Mouse (Mus musculus): ENCODE results near the gene Zfp983. TPM values are rescaled to one million over a fixed set of nuclear protein-coding genes. Genes with fewer than 3 reads are reported as not detected.

The Zfp983 gene
- polyA plus RNA-seq, 1 experiment from 2014 or later = 12.3 TPM

- peaks cover 23% of the 10 kb centered on the region for H3K36me3 ChIP-seq
- no peak overlapping the region for H3K27ac ChIP-seq (replicated peaks)
- no peaks in the 10 kb centered on the region for H3K9me3 ChIP-seq
- no peaks in the 10 kb centered on the region for H3K4me1 ChIP-seq (replicated peaks)
- H3K27me3 ChIP-seq = no peaks in the 10 kb centered on the region
- no peak overlapping the region for H3K9ac ChIP-seq
- no peak overlapping the region for H3K4me2 ChIP-seq
- ATAC-seq (ENCODE audit: low read depth) = no peak
- no peak overlapping the region for H3K4me3 ChIP-seq
These were observed 45.6 kb downstream of the Zfp983 start for GRCm38 (mm10) chr17:21696073-21696472.

- WGBS = 63% methylated on average over 5 of the region's 5 CpGs
- no peak overlapping the region for H3K4me2 ChIP-seq
- no peak overlapping the region for H3K4me3 ChIP-seq
- no peaks in the 10 kb centered on the region for H3K9me3 ChIP-seq
- H3K4me1 ChIP-seq (replicated peaks) = peaks cover 4% of the 10 kb centered on the region; the same call in 1 of the 2 replicates
- H3K36me3 ChIP-seq = no peaks in the 10 kb centered on the region
- no peak overlapping the region for H3K9ac ChIP-seq
- H3K27ac ChIP-seq (replicated peaks) = no peak overlapping the region
- ATAC-seq (ENCODE audit: low read depth) = no peak
- no peaks in the 10 kb centered on the region for H3K27me3 ChIP-seq
These were observed 52.1 kb downstream of the Zfp983 start for GRCm38 (mm10) chr17:21702281-21703240.

- Histone ChIP-seq H3K4me2 (no peak overlapping the region), H3K9ac (no peak overlapping the region), H3K27ac (replicated peaks) (no peak overlapping the region), H3K4me1 (replicated peaks) (peaks cover 9% of the 10 kb centered on the region), H3K4me3 (no peak overlapping the region), H3K27me3 (no peaks in the 10 kb centered on the region), H3K36me3 (no peaks in the 10 kb centered on the region), H3K9me3 (no peaks in the 10 kb centered on the region)
- 82% methylated on average over 1 of the region's 1 CpGs for WGBS
- no peak for ATAC-seq (ENCODE audit: low read depth)
These were observed 53.0 kb downstream of the Zfp983 start for GRCm38 (mm10) chr17:21703414-21703813.

- peaks cover 18% of the 10 kb centered on the region for H3K4me1 ChIP-seq (replicated peaks)
- H3K36me3 ChIP-seq = peaks cover 18% of the 10 kb centered on the region
- peak within 1 kb of the TSS; percentile 66 for H3K4me3 ChIP-seq
- H3K9me3 ChIP-seq = no peaks in the 10 kb centered on the region
- peak within 1 kb of the TSS; percentile 87 for H3K27ac ChIP-seq (replicated peaks)
- WGBS = 6% methylated on average over 26 of the region's 26 CpGs
- H3K9ac ChIP-seq = peak within 1 kb of the TSS; percentile 77
- H3K27me3 ChIP-seq = no peaks in the 10 kb centered on the region
- peak; percentile 99 for ATAC-seq (ENCODE audit: low read depth)
- H3K4me2 ChIP-seq = peak within 1 kb of the TSS; percentile 64
These were observed 57.0 kb downstream of the Zfp983 start, which contains the start of gene Zfp760 for GRCm38 (mm10) chr17:21707343-21707996. Zfp760 (plus strand) TSS chr17:21707741.

GRCm38 (mm10) chr17:21708401-21708800 is 58.0 kb downstream of the Zfp983 start:
- WGBS = 26% methylated on average over 2 of the region's 2 CpGs
- peak overlapping the region; percentile 77 for H3K9ac ChIP-seq
- H3K4me2 ChIP-seq = peak overlapping the region; percentile 64
- no peaks in the 10 kb centered on the region for H3K9me3 ChIP-seq
- H3K27me3 ChIP-seq = no peaks in the 10 kb centered on the region
- peak overlapping the region; percentile 66 for H3K4me3 ChIP-seq
- peaks cover 21% of the 10 kb centered on the region for H3K36me3 ChIP-seq
- no peak for ATAC-seq (ENCODE audit: low read depth)
- no peak overlapping the region for H3K27ac ChIP-seq (replicated peaks)
- H3K4me1 ChIP-seq (replicated peaks) = peaks cover 18% of the 10 kb centered on the region

Other genes with a start within 250 kb of the Zfp983 start
- 5.0 and 5.6 TPM in 2 replicates for gene Zfp54, start 227.4 kb upstream of the Zfp983 start, polyA plus RNA-seq (2015; fragmentation: Nextera tagmentation; extraction: Ambion mirVana)
- gene Zfp51, start 200.2 kb upstream of the Zfp983 start, polyA plus RNA-seq (2015; fragmentation: Nextera tagmentation; extraction: Ambion mirVana) = 15.2 and 16.5 TPM in 2 replicates
- 9.4 and 10.1 TPM in 2 replicates for gene Zfp53, start 161.6 kb upstream of the Zfp983 start, polyA plus RNA-seq (2015; fragmentation: Nextera tagmentation; extraction: Ambion mirVana)
- 1.8 and 2.3 TPM in 2 replicates for gene Zfp52, start 115.1 kb upstream of the Zfp983 start, polyA plus RNA-seq (2015; fragmentation: Nextera tagmentation; extraction: Ambion mirVana)
- 18.4 and 20.3 TPM in 2 replicates for gene Zfp948, start 83.6 kb upstream of the Zfp983 start, polyA plus RNA-seq (2015; fragmentation: Nextera tagmentation; extraction: Ambion mirVana)
- 16.9 and 19.2 TPM in 2 replicates for gene Gm10226, start 41.2 kb downstream of the Zfp983 start, polyA plus RNA-seq (2015; fragmentation: Nextera tagmentation; extraction: Ambion mirVana)
- gene Zfp760, start 57.1 kb downstream of the Zfp983 start, polyA plus RNA-seq (2015; fragmentation: Nextera tagmentation; extraction: Ambion mirVana) = 12.1 and 13.4 TPM in 2 replicates
- 10.8 and 12.2 TPM in 2 replicates for gene Zfp229, start 80.2 kb downstream of the Zfp983 start, polyA plus RNA-seq (2015; fragmentation: Nextera tagmentation; extraction: Ambion mirVana)
- gene Zfp820, start 195.1 kb downstream of the Zfp983 start, polyA plus RNA-seq (2015; fragmentation: Nextera tagmentation; extraction: Ambion mirVana) = 2.6 and 3.1 TPM in 2 replicates